Mouse (Mus musculus) C3H10T1/2 (cell line): ENCODE measurements around the gene Vmn1r212. TPM values are rescaled to one million over a fixed set of nuclear protein-coding genes. Genes with fewer than 3 reads are reported as not detected.

Source experiments
- polyA plus RNA-seq, 2 experiments: library from polyadenylated mRNA; unstranded; fragments of >200 nt; fragmentation: generic; extraction: Trizol; gene quantifications; one replicate each; pipeline ENCODE4 v1.2.1; 2012; ENCODE audit warnings: missing spikeins in 2 of 2

Vmn1r212 gene
- polyA plus RNA-seq = not detected

GRCm38 (mm10) chr13:22884105-22884504 lies at the start of gene Vmn1r212:
Gene Vmn1r212 (minus strand): TSS chr13:22884205.

GRCm38 (mm10) chr13:22857461-22857860 lies 26.5 kb downstream of the Vmn1r212 start, which contains the start of gene Vmn1r211:
Gene Vmn1r211 (minus strand): TSS chr13:22857561.

Other genes starting within 250 kb of the Vmn1r212 start
- not detected for gene Vmn1r207-ps, start 154.6 kb downstream of the Vmn1r212 start, polyA plus RNA-seq
- gene Vmn1r208, start 106.8 kb downstream of the Vmn1r212 start, polyA plus RNA-seq = not detected
- not detected for gene Vmn1r209, start 74.5 kb downstream of the Vmn1r212 start, polyA plus RNA-seq
- under 1 TPM in 1 of 2 experiments, not detected in 1; 0.02 TPM for gene Vmn1r210, start 52.9 kb downstream of the Vmn1r212 start, polyA plus RNA-seq
- gene Vmn1r211, start 26.6 kb downstream of the Vmn1r212 start, polyA plus RNA-seq = not detected
- gene Vmn1r213, start 123.5 kb upstream of the Vmn1r212 start, polyA plus RNA-seq = not detected
- gene Vmn1r214, start 146.2 kb upstream of the Vmn1r212 start, polyA plus RNA-seq = not detected
- not detected for gene Vmn1r215, start 183.8 kb upstream of the Vmn1r212 start, polyA plus RNA-seq
- not detected for gene Vmn1r217, start 234.0 kb upstream of the Vmn1r212 start, polyA plus RNA-seq
- not detected for gene Vmn1r218, start 248.9 kb upstream of the Vmn1r212 start, polyA plus RNA-seq